Mouse (Mus musculus) MEL-GATA-1-ER (cell line): ENCODE results near the gene Cd3g.
A peak's percentile ranks its signal among the peaks of the same experiment; 100 is the strongest.

ENCODE experiments used
- DNase-seq: peaks from one replicate; pipeline ENCODE4 v3.0.0-alpha.2; 2012; ENCODE audit warnings: low read depth; ENCODE audit errors: extremely low read depth

Cd3g gene

DNA sequence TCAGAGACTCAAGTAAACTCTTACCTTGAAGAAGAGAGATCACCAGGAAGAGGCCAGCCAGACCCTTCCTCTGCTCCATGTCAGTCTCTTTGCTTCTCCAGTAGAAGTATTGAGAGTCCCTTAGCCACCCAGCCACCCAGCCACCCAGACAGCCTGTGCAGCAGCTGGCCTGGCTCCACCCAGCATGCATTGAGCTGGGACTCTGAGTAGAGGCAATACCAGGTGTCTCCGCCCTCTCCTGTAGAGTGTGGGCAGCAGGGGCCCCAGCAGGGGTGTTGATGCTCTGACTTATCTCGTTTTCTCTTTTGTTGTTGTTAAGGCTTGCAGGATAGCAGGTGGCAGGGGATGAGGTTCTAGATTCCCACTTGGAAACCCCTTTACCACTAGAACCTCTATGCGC lies at the start of gene Cd3g:
Gene Cd3g, minus strand, starts transcription at position 190 of the 400 bp plus-strand sequence.
- DNase-seq = no peak

DNA sequence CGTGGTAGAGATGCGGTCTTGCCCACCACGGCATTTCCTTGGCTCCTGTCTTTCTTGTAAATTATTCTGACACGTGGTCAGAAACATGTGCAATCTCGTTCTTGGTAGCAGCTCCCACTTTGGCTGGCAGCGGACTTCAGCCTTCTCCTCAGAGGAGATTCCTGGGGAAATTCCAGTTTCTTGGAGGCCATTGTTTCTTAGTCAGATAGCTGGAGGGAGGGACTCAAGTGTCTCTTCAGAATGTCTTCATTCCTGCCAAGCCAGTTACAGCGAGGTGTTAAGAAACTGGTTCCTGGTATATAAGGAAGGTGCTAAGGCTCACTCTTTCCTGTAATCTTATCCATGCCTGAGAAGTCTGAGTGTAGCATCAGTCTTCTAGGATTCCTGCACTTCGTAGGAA lies 47.1 kb upstream of the Cd3g start:
- no peak for DNase-seq

DNA sequence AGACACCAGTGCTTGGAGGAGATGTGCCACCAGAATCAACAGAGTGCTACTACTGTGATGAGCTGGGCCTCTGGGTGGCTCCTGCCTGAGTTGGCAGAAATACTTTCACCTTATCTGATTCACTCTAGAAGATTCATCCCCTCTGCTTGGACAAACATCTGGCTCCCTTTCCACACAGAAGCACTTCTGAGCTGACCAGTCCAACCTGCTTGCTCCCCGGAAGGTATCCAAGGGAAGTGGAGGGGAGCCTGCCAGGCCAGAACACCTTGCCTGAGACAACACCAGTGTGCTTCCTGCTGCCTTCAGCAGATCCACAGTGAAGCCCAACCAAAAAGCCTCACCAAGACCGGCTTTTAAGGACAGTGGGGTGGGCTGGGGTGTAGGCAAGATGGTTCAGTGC lies 44.0 kb upstream of the Cd3g start:
- no peak for DNase-seq

DNA sequence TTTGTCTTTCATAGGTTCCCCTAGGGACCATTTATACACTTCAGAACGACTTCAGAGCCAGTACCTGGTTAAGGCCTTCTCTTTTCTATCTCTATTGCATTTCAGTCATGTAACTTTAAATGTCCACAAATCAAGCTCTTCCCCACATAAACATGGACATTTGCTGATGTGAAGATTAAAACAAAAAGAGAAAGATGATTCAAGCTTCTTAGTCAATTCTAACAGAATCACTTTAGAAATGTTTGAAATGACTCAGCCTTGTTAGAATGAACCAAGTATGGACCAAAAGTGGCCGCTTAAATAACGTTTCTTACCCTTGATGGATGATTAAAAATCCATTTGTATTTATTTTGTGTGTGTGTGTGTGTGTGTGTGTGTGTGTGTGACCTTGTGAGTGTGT lies 43.4 kb upstream of the Cd3g start:
- no peak for DNase-seq

DNA sequence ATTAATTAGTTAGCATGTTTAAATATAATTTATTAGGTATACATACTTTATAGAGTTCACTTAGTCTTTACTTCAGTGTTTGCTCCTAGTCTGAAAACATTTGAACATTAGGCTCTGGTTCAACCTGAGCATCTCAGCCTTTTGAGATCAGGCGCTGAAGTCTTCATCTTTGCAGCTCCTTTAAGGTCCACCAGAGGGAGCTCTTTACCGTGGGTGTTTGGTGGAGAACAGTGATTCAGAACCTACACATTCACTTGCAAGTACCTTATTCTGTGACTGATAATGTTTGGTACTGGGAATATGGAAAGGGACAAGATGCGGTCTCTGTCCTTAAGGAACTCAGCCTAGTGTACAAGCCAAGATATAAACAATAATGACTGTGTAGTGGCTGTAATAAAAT lies 42.6 kb upstream of the Cd3g start:
- peak; percentile 45 for DNase-seq

DNA sequence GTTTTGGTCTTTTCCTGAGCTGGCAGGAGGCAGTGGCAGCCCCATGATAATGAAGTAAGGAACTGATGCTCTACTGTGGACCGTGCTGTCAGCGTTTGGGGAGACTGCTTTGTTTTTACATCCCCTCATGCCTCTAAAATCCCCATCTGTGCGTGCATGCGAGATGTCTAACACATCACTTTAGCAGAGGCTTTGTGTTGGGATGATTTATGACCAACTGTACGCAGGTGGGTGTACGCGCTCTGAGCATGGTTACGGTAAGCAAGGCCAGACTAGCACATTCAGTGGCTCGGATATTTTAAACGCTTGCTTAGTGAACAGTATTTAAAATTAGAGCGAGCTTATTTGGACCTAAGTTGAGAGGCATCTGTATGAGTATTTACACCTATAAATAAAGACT lies 37.8 kb upstream of the Cd3g start:
- no peak for DNase-seq

DNA sequence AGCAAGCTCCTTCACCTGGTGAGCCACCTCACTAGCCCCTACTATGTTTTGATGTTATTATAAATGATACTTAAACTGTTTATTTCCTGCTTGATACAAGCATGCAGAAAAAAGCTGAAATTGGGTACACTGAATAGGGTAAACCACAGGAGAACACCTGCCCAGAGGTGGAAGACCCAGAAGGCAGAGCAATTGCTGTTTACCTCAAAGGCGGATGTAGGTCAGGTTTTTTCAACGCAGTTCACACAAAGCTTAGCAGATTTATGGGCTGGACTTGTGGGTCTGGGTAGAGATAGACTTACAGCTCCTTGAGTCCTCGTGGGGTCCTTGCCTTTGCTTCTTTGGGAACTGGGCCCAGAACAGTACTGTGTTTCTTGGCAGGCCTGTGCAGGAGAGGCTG lies 35.6 kb upstream of the Cd3g start:
- DNase-seq = no peak

DNA sequence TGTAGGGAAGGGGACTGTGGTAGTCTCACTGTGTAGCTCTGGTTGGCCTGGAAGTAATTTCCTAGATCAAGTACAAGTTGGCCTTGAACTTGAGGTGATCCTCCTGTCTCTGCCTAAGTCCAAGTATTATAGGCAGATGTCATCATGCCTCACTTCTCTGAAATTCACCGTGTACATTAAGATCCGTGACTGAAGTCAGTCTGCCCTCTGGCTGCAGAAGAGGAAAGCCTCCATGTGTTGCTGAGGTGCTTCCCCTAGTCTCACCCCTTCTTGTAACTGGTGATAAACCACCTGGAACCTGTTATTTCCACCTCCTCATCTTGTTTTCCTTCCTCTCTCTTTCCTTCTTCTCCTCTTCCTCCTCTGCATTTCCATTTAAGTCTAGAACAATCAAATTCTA lies 34.6 kb upstream of the Cd3g start:
- no peak for DNase-seq

DNA sequence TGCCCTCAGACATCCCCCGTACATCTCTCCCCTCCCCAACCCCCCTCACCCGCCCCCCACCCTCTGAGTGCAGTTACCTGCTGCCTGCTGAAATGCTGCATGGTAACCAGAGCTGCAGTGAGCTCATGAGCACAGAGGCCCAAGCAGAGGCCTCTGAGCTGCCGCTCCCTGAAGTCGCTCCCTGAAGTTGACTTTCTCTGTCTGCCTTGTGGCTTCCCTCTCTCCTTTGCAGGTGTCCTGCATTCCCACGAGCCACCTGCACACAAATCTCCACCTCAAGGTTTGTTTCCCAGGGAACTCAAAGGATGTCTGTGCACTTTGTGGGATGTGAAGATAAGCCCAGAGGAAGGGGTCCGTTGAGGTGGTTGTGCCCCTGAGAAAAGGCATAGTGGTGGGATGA lies 31.1 kb upstream of the Cd3g start:
- no peak for DNase-seq

DNA sequence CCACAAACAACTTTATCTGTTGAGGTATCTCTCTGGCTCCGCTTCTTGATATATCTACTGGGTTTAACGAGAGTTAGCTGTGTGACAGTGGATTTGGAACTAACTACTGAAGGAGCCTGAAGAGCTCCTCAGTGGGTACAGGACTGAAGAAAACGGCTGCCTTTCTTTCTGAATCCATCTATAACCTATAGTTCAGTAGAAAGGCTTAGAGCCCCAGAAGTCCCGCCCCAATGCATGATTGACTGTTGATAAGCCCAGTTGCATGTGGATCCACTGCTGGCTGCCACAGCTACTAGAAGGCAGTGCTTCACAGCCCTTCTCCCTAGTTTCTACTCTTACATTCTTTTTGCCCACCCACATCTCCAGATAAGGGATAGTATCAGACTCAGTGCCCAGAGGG lies 30.2 kb upstream of the Cd3g start:
- no peak for DNase-seq

DNA sequence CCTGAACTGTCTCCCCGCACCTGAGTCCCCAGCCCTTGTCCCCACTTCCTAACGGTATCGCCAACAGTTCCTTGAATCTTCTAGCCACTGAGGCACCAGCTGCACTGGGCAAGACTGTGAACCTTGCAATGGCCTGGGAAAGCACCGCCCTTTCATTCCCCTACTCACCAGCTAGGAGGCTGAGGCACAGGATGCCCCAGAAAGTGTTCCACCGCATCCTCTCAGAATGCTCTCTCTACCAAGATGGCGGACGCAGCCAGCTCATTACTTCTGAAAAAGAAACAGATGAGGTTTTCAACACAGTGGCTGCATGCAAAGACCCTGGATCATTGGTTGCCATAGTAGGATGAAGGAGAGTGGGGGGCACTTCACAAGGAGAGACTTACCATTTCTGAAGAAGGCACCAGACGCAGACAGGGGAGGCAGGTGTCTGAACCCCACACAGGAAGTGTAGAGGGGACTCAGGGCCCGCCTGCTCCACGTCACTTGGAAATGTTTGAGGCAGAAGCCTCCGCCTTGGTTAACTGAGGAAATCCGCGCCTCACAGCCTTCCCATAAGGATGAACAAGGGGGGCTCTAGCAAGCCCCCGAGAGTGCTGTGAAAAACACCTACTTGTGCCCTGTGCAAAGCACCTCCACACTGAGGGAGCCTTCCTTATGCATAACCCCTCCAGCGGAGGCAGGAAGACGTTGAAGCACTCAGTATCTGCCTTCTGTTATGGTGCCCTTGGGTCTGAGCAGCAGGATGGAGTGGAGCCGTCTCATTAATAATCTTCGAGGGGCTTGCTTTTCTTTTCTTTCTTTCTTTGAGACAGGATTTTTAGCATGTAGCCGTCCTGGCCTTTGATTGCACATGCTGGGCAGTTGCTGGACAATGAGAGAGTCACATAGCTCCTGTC lies 29.2 kb upstream of the Cd3g start, which contains the start of gene Cd3e:
Gene Cd3e, minus strand, starts transcription at position 448 of the 899 bp plus-strand sequence.
- no peak for DNase-seq

DNA sequence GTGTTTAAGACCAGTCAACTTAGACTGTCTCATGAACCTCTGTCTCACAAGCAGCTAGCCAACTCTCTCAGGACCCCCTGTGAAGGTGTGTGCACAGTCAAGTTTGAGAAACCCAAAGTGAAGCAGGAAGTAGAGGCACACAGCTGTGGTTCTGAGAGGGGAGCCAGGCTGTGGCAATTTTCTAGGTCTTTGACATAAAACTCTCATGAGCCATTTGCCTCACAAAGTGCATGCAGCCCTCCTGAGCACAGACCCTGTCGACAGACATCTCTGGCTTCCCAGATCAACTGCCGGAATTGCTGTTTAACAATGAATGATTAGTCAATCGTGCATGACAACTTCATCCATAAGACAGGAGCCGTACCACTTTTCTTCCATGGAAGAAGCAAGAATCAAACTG lies 28.1 kb upstream of the Cd3g start:
- DNase-seq = no peak

DNA sequence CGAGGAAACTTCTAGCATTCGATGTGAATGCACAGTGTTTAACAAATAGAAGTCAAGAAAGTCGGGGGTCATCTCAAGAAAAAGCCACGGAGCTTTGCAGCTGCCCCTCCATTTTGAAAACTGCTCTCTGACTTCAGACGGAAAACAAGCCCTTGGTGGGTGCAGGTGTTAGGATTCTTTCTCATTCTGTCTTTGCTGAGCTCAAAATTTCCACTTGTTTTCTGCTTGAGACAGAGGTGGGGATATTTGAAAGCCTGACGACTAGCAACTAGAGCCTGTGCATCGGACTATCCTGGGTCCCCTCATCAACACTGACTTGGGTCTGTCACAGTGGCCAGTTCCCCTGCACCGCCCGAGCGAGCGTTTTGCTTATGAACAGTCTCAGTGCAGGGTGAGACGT lies 27.2 kb upstream of the Cd3g start:
- no peak for DNase-seq

DNA sequence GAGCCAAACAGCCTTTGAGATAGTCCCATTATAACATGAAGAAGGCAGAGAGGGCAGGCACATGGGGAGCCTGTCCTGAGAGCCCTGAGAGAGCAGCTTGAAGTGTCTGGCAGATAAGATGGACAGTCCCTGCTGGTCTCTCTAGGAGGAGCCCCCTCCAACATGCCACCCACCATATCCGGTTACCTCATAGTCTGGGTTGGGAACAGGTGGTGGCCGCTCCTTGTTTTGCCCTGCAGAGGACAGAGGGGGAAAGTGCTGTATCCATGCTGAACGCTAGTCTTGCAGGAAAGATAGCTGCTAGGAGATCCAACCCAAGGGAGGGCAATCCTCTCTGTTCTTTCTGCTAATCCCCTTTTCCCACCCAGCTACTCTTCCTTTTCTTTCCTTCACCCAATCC lies 20.0 kb upstream of the Cd3g start:
- no peak for DNase-seq

DNA sequence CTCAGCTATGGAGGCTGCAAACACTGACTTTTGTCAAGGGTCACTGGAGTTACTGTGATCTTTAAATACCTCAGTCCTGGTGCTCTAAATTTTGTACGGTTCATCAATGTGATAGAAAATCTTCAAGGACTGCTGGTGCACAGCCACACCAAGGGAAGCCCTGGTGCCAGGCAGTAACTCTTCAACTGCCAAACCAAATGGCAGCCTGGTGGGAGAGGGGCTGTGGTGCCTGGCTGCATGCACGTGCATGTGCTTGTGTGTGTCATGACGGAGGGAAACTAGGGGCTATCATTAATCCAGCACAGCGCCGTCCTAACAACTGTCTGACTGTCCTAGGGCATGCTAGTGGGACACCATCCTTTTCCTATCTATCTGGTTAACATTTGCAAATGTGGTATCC lies 19.5 kb upstream of the Cd3g start:
- DNase-seq = no peak

DNA sequence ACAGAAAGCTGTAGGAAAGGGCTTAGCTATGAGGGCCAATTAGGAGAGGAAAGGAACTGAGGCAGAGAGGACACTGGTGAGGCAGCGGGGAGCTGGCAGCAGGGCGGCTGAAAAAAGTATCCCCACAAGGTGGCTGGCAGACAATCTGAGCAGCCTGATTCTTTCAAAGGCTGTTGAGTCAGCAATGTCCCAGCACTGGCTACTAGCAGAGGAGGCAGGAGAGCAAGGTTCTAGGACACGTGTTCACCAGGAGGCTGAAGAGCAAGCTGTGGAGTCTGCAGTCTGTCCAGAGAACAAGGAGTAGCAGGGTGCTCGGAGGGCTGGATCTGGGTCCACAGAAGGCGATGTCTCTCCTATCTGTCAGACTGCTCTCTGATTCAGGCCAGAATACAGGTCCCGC lies 18.9 kb upstream of the Cd3g start:
- no peak for DNase-seq

DNA sequence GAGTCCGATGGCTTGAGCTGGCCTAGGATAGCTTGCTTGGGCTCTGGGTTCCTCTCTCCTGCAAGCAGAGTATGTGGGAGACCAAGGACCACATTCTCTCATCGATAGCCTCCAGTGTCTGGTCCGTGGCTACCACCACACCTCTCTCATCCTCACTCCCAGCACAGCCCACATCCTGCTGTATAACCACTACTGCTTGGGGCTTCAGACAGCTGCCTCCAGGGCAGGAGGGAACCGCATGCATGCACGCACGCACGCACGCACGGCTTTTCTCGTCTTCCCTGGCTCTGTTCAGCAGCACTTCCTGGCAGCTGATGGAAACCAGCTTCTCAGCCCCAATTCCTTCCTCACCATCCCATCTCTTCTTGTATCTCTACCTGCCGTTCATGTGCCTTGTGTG lies 17.9 kb upstream of the Cd3g start:
- DNase-seq = no peak

DNA sequence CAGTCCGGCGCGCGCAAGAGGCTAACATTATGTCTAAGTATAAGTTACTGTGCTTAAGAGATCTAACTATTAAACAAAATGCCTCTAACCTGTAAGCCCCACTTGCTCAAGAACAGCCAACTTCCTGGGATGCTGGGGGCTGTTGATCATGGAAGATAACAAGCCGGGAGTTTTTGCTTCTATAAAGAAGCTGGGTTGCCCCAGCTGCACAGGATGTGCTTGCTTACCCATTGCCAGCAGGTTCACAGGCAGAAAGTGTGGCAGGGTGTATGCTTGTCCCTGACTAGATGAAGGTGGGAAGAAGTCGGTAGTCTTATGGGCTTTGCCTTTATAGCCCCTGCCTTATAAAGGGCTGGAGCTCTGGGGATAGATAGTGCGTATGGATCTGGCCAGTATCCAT lies 16.4 kb upstream of the Cd3g start:
- DNase-seq = no peak

DNA sequence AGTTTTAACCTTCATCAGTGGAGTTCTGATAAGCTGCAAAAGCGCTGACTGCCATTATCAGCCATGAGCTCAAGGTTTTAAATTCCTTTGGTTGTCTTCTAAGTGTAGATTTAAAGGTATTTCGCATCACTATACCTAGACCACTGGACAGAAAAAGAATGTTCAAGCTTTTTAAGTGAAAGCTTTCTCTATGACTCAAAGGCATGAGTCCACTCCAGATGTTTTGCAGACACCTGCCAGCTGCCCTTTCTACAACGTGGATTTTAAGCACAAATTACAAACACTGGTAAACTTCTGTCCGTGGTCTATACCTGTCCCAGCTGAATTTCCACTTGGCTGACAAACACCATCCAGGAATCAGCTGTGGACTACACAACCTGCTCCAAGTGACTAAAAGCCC lies 14.7 kb upstream of the Cd3g start:
- no peak for DNase-seq

DNA sequence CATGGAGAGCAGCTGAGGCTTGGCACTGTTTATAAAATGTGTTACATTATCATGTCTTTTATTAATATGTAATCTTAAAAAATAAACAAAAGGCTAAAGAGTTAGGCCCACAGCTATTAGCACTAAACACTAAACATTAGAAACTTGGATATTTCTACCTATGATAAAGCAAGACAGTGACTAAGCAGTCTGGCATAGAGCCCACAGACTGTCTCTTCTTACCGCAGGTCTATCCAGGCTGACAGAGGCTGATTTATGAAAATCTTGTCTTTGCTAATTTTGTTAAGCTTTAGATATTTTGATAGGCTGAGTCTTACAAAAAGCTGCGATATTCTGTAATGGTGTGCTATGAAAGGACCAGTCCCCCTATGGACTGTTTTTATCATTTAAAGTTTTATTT lies 13.0 kb upstream of the Cd3g start:
- DNase-seq = peak; percentile 73

DNA sequence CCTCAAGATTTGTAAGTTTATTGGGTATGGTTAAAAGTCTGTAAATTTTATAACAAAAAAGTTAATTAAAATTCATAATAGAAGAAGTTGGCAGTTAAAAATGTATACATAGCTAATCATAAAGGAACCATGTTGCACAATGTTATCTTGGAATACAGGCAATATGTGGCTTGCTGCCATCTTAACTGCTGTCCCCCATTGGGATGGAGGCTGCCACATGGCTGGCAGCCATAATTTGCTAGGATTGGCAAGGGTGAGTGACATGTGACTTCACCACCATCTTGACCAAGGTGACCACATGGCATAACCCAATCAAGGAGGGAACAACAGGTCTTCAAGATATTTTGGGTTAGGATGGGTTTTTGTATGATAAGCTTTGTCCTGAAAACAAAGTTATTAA lies 12.0 kb upstream of the Cd3g start:
- no peak for DNase-seq

DNA sequence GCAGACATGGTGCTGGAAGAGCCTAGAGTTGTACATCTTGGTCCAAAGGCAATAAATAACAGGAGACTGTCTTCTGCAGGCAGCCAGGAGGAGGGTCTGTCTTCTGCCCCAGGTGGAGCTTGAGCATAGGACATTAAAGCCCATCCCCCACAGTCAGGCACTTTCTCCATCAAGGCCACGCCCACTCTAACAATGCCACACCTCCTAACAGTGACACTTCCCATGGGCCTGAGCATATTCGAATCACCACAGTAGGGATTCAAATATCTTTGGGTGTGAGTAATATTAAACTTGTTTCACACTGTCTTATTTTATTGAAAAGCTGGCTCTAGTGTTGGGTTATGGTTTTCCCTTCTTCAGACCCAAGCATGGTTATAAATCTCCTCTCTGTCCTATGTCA lies 11.6 kb upstream of the Cd3g start:
- peak; percentile 25 for DNase-seq

DNA sequence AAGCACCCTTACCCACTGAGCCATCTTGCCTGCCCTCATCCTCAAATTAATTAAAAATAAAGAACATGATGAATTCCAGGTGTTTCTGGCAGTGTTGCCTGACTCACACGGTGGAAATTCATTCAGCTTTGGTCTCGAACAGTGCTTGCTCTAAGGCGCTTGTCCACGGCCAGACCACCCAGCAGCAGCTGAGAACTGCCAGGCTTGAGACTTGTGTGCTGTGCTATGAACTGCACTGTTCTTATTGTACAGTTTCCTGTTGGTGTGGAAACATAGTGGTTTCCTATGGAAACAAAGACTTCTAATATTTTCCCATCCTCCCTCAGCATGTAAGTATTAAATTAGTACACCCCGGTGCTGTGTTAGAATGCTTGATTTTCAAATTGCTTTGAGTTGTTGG lies 6.7 kb upstream of the Cd3g start:
- DNase-seq = no peak
